Mouse (Mus musculus): ENCODE measurements around the gene St3gal3. TPM values are rescaled to one million over a fixed set of nuclear protein-coding genes. Genes with fewer than 3 reads are reported as not detected.

Gene St3gal3
- polyA plus RNA-seq, 1 experiment from 2014 or later = 10.8 TPM

- Histone ChIP-seq H3K27ac (no peak overlapping the region), H3K9me3 (no peaks in the 10 kb centered on the region), H3K4me3 (no peak overlapping the region), H3K36me3 (peaks cover 2% of the 10 kb centered on the region), H3K4me1 (replicated peaks) (peaks cover 33% of the 10 kb centered on the region), H3K27me3 (ENCODE audit: insufficient read depth, poor library complexity, severe bottlenecking) (no peaks in the 10 kb centered on the region)
- no peak for DNase-seq (ENCODE audit: low spot score)
- WGBS = 90% methylated on average over 5 of the region's 5 CpGs
Observed at GRCm38 (mm10) chr4:118131329-118131728, 3.4 kb downstream of the St3gal3 start.

GRCm38 (mm10) chr4:118123030-118123704 is 11.5 kb downstream of the St3gal3 start:
- 93% methylated on average over 14 of the region's 14 CpGs for WGBS
- no peaks in the 10 kb centered on the region for H3K9me3 ChIP-seq
- H3K27ac ChIP-seq = no peak overlapping the region
- H3K36me3 ChIP-seq = peaks cover 11% of the 10 kb centered on the region
- no peaks in the 10 kb centered on the region for H3K4me1 ChIP-seq (replicated peaks)
- no peak overlapping the region for H3K4me3 ChIP-seq
- no peak for DNase-seq (ENCODE audit: low spot score)
- H3K27me3 ChIP-seq (ENCODE audit: insufficient read depth, poor library complexity, severe bottlenecking) = no peaks in the 10 kb centered on the region

- Histone ChIP-seq H3K27me3 (ENCODE audit: insufficient read depth, poor library complexity, severe bottlenecking) (no peaks in the 10 kb centered on the region), H3K36me3 (peaks cover 19% of the 10 kb centered on the region), H3K4me1 (replicated peaks) (no peaks in the 10 kb centered on the region), H3K27ac (no peak overlapping the region), H3K9me3 (no peaks in the 10 kb centered on the region), H3K4me3 (no peak overlapping the region)
- 92% methylated on average over 10 of the region's 10 CpGs for WGBS
- DNase-seq (ENCODE audit: low spot score) = no peak
Observed at GRCm38 (mm10) chr4:118122078-118122477, 12.6 kb downstream of the St3gal3 start.

GRCm38 (mm10) chr4:118117565-118117964 is 17.1 kb downstream of the St3gal3 start:
- no peaks in the 10 kb centered on the region for H3K9me3 ChIP-seq
- WGBS = 93% methylated on average over 10 of the region's 10 CpGs
- 0 out of 2 replicates have a peak, but pooled peaks cover 5% of the 10 kb centered on the region for H3K4me1 ChIP-seq (replicated peaks)

GRCm38 (mm10) chr4:118116098-118116497 is 18.6 kb downstream of the St3gal3 start:
- H3K4me1 ChIP-seq (replicated peaks) = 0 out of 2 replicates have a peak, but pooled peaks cover 6% of the 10 kb centered on the region
- 96% methylated on average over 11 of the region's 11 CpGs for WGBS

More at GRCm38 (mm10) chr4:118117565-118117964, 17.1 kb downstream of the St3gal3 start:
- DNase-seq (ENCODE audit: low spot score) = no peak
- Histone ChIP-seq H3K36me3 (peaks cover 17% of the 10 kb centered on the region), H3K4me3 (no peak overlapping the region), H3K27me3 (ENCODE audit: insufficient read depth, poor library complexity, severe bottlenecking) (no peaks in the 10 kb centered on the region), H3K27ac (no peak overlapping the region)

GRCm38 (mm10) chr4:118115132-118115531 is 19.6 kb downstream of the St3gal3 start:
- no peaks in the 10 kb centered on the region for H3K27me3 ChIP-seq (ENCODE audit: insufficient read depth, poor library complexity, severe bottlenecking)
- H3K9me3 ChIP-seq = no peaks in the 10 kb centered on the region
- no peak for DNase-seq (ENCODE audit: low spot score)
- no peak overlapping the region for H3K4me3 ChIP-seq
- H3K4me1 ChIP-seq (replicated peaks) = 0 out of 2 replicates have a peak, but pooled peaks cover 6% of the 10 kb centered on the region
- no peak overlapping the region for H3K27ac ChIP-seq
- WGBS = 88% methylated on average over 7 of the region's 7 CpGs
- H3K36me3 ChIP-seq = peaks cover 25% of the 10 kb centered on the region

More at GRCm38 (mm10) chr4:118116098-118116497, 18.6 kb downstream of the St3gal3 start:
- no peak overlapping the region for H3K4me3 ChIP-seq
- no peak overlapping the region for H3K27ac ChIP-seq
- H3K27me3 ChIP-seq (ENCODE audit: insufficient read depth, poor library complexity, severe bottlenecking) = no peaks in the 10 kb centered on the region
- H3K9me3 ChIP-seq = no peaks in the 10 kb centered on the region
- no peak for DNase-seq (ENCODE audit: low spot score)
- H3K36me3 ChIP-seq = peaks cover 25% of the 10 kb centered on the region

- WGBS = 87% methylated on average over 12 of the region's 12 CpGs
- no peak overlapping the region for H3K27ac ChIP-seq
- H3K27me3 ChIP-seq (ENCODE audit: insufficient read depth, poor library complexity, severe bottlenecking) = no peaks in the 10 kb centered on the region
- 0 out of 2 replicates have a peak, but pooled peaks cover 6% of the 10 kb centered on the region for H3K4me1 ChIP-seq (replicated peaks)
- no peak overlapping the region for H3K4me3 ChIP-seq
- H3K9me3 ChIP-seq = no peaks in the 10 kb centered on the region
- H3K36me3 ChIP-seq = peaks cover 21% of the 10 kb centered on the region
- no peak for DNase-seq (ENCODE audit: low spot score)
Observed at GRCm38 (mm10) chr4:118112601-118113000, 22.1 kb downstream of the St3gal3 start.

- no peaks in the 10 kb centered on the region for H3K9me3 ChIP-seq
- H3K36me3 ChIP-seq = peaks cover 30% of the 10 kb centered on the region
- 91% methylated on average over 13 of the region's 13 CpGs for WGBS
- no peak overlapping the region for H3K27ac ChIP-seq
- no peak for DNase-seq (ENCODE audit: low spot score)
- 0 out of 2 replicates have a peak, but pooled peaks cover 6% of the 10 kb centered on the region for H3K4me1 ChIP-seq (replicated peaks)
- H3K27me3 ChIP-seq (ENCODE audit: insufficient read depth, poor library complexity, severe bottlenecking) = no peaks in the 10 kb centered on the region
- H3K4me3 ChIP-seq = no peak overlapping the region
Observed at GRCm38 (mm10) chr4:118109649-118110048, 25.1 kb downstream of the St3gal3 start.

- Histone ChIP-seq H3K27ac (no peak overlapping the region), H3K27me3 (ENCODE audit: insufficient read depth, poor library complexity, severe bottlenecking) (no peaks in the 10 kb centered on the region), H3K9me3 (no peaks in the 10 kb centered on the region), H3K4me3 (no peak overlapping the region), H3K36me3 (peaks cover 30% of the 10 kb centered on the region), H3K4me1 (replicated peaks) (0 out of 2 replicates have a peak, but pooled peaks cover 6% of the 10 kb centered on the region)
- DNase-seq (ENCODE audit: low spot score) = no peak
- 81% methylated on average over 7 of the region's 7 CpGs for WGBS
Observed at GRCm38 (mm10) chr4:118108779-118109178, 25.9 kb downstream of the St3gal3 start.

- no peak overlapping the region for H3K4me3 ChIP-seq
- no peaks in the 10 kb centered on the region for H3K9me3 ChIP-seq
- H3K27ac ChIP-seq = no peak overlapping the region
- H3K27me3 ChIP-seq (ENCODE audit: insufficient read depth, poor library complexity, severe bottlenecking) = no peaks in the 10 kb centered on the region
- DNase-seq (ENCODE audit: low spot score) = no peak
- no peaks in the 10 kb centered on the region for H3K4me1 ChIP-seq (replicated peaks)
- WGBS = 96% methylated on average over 3 of the region's 3 CpGs
- peaks cover 29% of the 10 kb centered on the region for H3K36me3 ChIP-seq
Observed at GRCm38 (mm10) chr4:118105256-118106053, 29.3 kb downstream of the St3gal3 start.

GRCm38 (mm10) chr4:118103280-118103830 is 31.4 kb downstream of the St3gal3 start:
- 81% methylated on average over 8 of the region's 8 CpGs for WGBS
- Histone ChIP-seq H3K27ac (no peak overlapping the region), H3K27me3 (ENCODE audit: insufficient read depth, poor library complexity, severe bottlenecking) (no peaks in the 10 kb centered on the region), H3K36me3 (peaks cover 34% of the 10 kb centered on the region), H3K4me1 (replicated peaks) (no peaks in the 10 kb centered on the region), H3K4me3 (no peak overlapping the region), H3K9me3 (no peaks in the 10 kb centered on the region)
- no peak for DNase-seq (ENCODE audit: low spot score)

GRCm38 (mm10) chr4:118101497-118101896 is 33.2 kb downstream of the St3gal3 start:
- WGBS = 93% methylated on average over 6 of the region's 6 CpGs
- no peak for DNase-seq (ENCODE audit: low spot score)

More at GRCm38 (mm10) chr4:118101497-118101896, 33.2 kb downstream of the St3gal3 start:
- 0 out of 2 replicates have a peak, but pooled peaks cover 7% of the 10 kb centered on the region for H3K4me1 ChIP-seq (replicated peaks)
- no peak overlapping the region for H3K27ac ChIP-seq
- H3K27me3 ChIP-seq (ENCODE audit: insufficient read depth, poor library complexity, severe bottlenecking) = no peaks in the 10 kb centered on the region
- no peak overlapping the region for H3K4me3 ChIP-seq
- no peaks in the 10 kb centered on the region for H3K9me3 ChIP-seq
- peaks cover 20% of the 10 kb centered on the region for H3K36me3 ChIP-seq

Measured in hindbrain, embryonic 10.5 days (tissue).